In the genomic region with DNA sequence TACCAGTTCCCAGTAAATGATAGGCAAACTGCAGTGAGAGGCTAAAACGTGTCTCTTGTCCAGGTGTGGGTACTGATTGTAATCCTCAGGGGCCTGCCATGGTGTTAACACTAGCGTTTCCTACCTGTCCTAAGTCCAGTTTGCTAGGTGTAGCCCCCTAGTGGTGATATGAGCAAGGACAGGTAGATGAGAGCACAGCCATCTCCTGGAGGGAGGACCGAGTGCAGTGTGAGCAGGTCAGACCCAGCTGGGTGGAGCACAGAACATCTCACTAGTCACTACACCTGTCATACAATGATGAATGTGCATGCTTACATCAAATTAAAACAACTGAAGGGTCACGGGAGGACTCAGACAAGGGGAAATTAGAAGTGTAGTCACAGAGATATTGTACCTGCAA, we compare ENCODE assay signal across 8 mouse cellular contexts.
A peak's percentile ranks its signal among the peaks of the same experiment; 100 is the strongest.
DNase-seq lines count a peak whose midpoint lies in the region; ATAC-seq and TF ChIP-seq lines count a peak whose summit lies in the region.

No protein-coding gene starts in this region.

- DNase-seq in embryo, embryonic 10.5 days (ENCODE audit: low spot score), result peak; percentile 10
- DNase-seq in embryo, embryonic 10 days (ENCODE audit: low spot score), result no peak
- no peak for DNase-seq in midbrain, postnatal 0 days (ENCODE audit: low spot score)
- peak; percentile 53 for DNase-seq in thymus, adult 2 months
- DNase-seq in gastrocnemius, adult 18-20 months (ENCODE audit: low spot score), result no peak
- no peak for DNase-seq in urinary bladder, postnatal 10 days (ENCODE audit: low spot score)

- no peak for ATAC-seq in midbrain, postnatal 0 days (ENCODE audit: low FRiP score)
- ATAC-seq in midbrain, embryonic 15.5 days (replicated peaks), result no peak
- ATAC-seq in erythroblast, adult 5-6 weeks (replicated peaks; ENCODE audit: low FRiP score, poor library complexity, severe bottlenecking), result peak; percentile 72

- H3K27ac ChIP-seq in midbrain, postnatal 0 days (ENCODE audit: low read depth, low read length), result no peak overlapping the region
- no peak overlapping the region for H3K27ac ChIP-seq in midbrain, embryonic 15.5 days
- H3K27ac ChIP-seq in thymus, adult 2 months (ENCODE audit: control insufficient read depth, insufficient read depth, low read length), result no peak overlapping the region

- no peaks in the 10 kb centered on the region for H3K9me3 ChIP-seq in midbrain, postnatal 0 days (ENCODE audit: low read length)
- H3K9me3 ChIP-seq in midbrain, embryonic 15.5 days, result no peaks in the 10 kb centered on the region

- no peak overlapping the region for H3K4me2 ChIP-seq in midbrain, postnatal 0 days (ENCODE audit: low read depth, low read length, poor library complexity, severe bottlenecking)
- no peak overlapping the region for H3K4me2 ChIP-seq in midbrain, embryonic 15.5 days

- no peak overlapping the region for H3K4me3 ChIP-seq in midbrain, postnatal 0 days (ENCODE audit: low read depth, low read length)
- H3K4me3 ChIP-seq in midbrain, embryonic 15.5 days, result no peak overlapping the region
- H3K4me3 ChIP-seq in thymus, adult 2 months (ENCODE audit: control insufficient read depth, insufficient read depth, low read length), result no peak overlapping the region

- no peaks in the 10 kb centered on the region for H3K4me1 ChIP-seq in midbrain, postnatal 0 days (ENCODE audit: insufficient read depth, low read length)
- 0 out of 2 replicates have a peak, but pooled peaks cover 5% of the 10 kb centered on the region for H3K4me1 ChIP-seq in midbrain, embryonic 15.5 days
- H3K4me1 ChIP-seq in thymus, adult 2 months (replicated peaks; ENCODE audit: control insufficient read depth, insufficient read depth, low read length), result peaks cover 2% of the 10 kb centered on the region

- peak; percentile 61 for TF ChIP-seq CTCF in midbrain, postnatal 0 days (IDR thresholded peaks at IDR 0.05)
- no peak for TF ChIP-seq CTCF in thymus, adult 2 months (IDR thresholded peaks at IDR 0.05; ENCODE audit: borderline replicate concordance, control insufficient read depth, extremely low read depth, insufficient read depth, low read length, poor library complexity)

- H3K27me3 ChIP-seq in midbrain, postnatal 0 days (ENCODE audit: insufficient read depth, low read length), result no peaks in the 10 kb centered on the region
- H3K27me3 ChIP-seq in midbrain, embryonic 15.5 days (replicated peaks), result no peaks in the 10 kb centered on the region
- H3K27me3 ChIP-seq in thymus, adult 2 months (ENCODE audit: control insufficient read depth, insufficient read depth, low read length), result no peaks in the 10 kb centered on the region

- no peak overlapping the region for H3K9ac ChIP-seq in midbrain, postnatal 0 days (replicated peaks; ENCODE audit: low read length, poor library complexity, severe bottlenecking)
- H3K9ac ChIP-seq in midbrain, embryonic 15.5 days, result no peak overlapping the region

- no peaks in the 10 kb centered on the region for H3K36me3 ChIP-seq in midbrain, postnatal 0 days (ENCODE audit: insufficient read depth, low read length)
- H3K36me3 ChIP-seq in midbrain, embryonic 15.5 days (replicated peaks), result no peaks in the 10 kb centered on the region
- no peaks in the 10 kb centered on the region for H3K36me3 ChIP-seq in thymus, adult 2 months (ENCODE audit: control insufficient read depth, insufficient read depth, low read length)

- 85% methylated on average over 4 of the region's 4 CpGs for WGBS in midbrain, postnatal 0 days
- 75% methylated on average over 4 of the region's 4 CpGs for WGBS in midbrain, embryonic 15.5 days
- WGBS in thymus, adult 2 months, result 79% methylated on average over 4 of the region's 4 CpGs

- no peak for TF ChIP-seq POLR2A in thymus, adult 2 months (IDR thresholded peaks at IDR 0.05; ENCODE audit: control insufficient read depth, extremely low read depth, insufficient read depth, low read length, poor library complexity)

Comparison
In these comparisons a context has a peak if more than half of its experiments do, and no peak if none do; other contexts are left out.
1. DNase-seq: peak in embryo, embryonic 10.5 days (single experiment) and thymus, adult 2 months (single experiment); none in embryo, embryonic 10 days (single experiment), midbrain, postnatal 0 days (single experiment), gastrocnemius, adult 18-20 months (single experiment) and urinary bladder, postnatal 10 days (single experiment).